Mouse (Mus musculus) inflammation-experienced regulatory T-cells, adult 6 months (primary cell): ENCODE data around the gene Dyrk1b. TPM values are rescaled to one million over a fixed set of nuclear protein-coding genes. Genes with fewer than 3 reads are reported as not detected.
"Not testable (repeated sequence)": the region's sequence is repeated elsewhere in the genome, so short reads cannot be mapped to it uniquely, and the experiment has no call there.

Experiments
- ATAC-seq: one replicate; pipeline ENCODE4 v1.8.0; 2017
- polyA plus RNA-seq, 3 experiments: library from polyadenylated mRNA; unstranded; fragments of 100-300 nt; shearing (Covaris generic); gene quantifications; one replicate each; pipeline ENCODE4 v1.2.1; 2017

The Dyrk1b gene
- 1 to 10 TPM in 2 of 3 experiments, under 1 TPM in 1; 0.95 to 1.8 (median 1.3) TPM for polyA plus RNA-seq

DNA sequence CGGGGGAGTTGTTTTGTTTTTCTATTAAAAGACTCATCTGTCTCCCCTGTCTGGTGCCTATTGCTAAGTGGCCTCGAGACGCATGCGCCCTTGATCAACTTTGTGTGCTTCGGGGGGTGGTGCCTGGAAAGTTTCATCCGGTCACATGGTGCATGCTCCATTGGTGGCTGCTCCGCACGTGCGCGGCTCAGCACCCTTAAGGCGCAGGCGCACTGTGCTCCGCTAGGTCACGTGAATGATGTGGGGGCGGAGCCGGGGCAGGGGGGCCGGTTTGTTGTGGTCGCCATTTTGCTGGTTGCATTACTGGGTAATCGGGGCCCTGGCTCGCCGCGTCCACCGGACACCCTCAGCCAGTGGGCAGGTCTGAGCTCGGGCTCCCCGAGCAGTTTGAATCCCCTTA lies at the start of gene Dyrk1b:
TSS of gene Dyrk1b (plus strand) at position 242 of the 400 bp plus-strand sequence.
- ATAC-seq = peak; percentile 90

DNA sequence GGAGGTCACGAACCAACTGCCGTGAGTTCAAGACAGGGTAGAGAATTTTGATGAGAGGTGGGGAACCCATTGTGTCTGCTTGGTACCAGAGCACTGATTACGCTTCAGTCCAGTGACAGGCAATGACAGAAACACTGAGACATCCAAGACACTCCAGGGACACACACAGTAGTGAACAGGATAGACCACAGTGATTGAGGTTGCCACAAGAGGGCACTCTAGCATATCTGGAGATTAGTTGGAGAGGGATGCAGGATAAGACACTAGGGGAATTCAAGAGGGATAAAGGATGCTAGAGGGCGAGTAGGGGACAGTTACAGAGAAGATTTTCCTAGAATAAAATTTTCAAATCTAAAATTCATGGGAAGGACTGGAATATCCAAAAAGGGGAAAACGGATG lies 41.7 kb upstream of the Dyrk1b start:
- ATAC-seq = no peak

DNA sequence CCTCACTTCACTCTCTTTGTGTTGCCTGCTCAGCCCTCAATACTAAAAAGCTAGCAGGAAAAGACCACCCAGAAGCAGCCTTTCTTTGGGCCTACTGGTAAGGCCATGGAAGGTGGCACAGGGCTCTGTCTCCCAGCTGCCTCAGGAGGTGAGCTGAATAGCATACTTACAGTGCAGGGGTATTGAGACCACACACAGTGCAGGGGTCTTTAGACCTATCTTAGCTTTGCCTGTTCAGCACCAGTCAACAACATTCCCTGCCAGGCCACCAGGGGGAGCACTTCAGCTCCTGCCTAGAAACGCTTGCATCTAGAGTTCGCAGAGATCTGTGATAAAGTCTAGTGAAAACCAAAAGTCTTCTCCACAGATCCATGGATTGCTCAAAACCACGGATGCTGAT lies 31.0 kb upstream of the Dyrk1b start:
- peak; percentile 65 for ATAC-seq

DNA sequence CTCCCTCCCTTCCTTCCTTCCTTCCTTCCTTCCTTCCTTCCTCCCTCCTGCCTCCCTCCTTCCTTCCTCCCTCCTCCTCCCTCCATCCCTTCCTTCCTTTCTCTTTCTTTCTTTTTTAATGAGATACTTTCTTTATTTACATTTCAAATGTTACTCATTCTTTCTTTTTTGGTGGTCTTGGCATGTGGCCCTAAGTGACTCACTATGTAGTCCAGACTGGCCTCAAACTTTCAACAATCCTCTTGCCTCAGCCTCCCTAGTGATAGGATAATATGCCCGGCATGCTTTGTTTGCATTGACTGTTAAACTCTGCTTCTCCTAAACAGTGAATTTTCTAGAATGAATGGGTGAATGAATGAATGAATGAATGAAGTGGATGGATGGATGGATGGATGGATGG lies 29.4 kb upstream of the Dyrk1b start:
- no peak for ATAC-seq

DNA sequence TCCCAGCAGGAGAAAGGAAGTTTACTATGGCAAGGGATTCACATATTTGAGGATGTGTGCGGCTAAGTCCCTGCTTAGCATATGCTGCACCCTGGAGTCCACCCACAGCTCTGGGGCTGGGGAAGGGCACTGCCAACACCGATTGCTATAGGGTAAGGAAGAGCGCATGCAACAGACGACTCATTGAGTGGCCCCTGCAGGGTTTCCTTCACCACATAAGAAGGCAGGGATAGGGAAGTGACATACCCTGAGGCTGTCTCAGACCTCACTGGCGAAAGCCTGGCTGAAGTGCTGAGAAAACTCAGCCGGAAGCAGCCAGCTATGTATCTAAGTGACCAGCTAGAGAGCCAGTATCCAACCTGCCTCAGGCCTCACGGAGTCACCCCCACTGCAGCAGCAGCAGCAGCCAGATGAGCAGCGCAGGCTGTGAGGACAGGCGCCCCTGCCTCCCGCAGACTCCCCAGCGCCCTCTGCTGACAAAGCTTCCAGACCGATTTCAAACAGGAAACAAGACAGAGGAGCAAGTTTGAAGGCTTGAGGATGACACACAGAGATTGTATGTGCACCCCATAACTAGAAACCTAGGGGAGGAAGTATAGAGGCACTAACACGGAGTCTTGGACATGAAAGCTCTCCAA lies 27.6 kb upstream of the Dyrk1b start:
- ATAC-seq = no peak

DNA sequence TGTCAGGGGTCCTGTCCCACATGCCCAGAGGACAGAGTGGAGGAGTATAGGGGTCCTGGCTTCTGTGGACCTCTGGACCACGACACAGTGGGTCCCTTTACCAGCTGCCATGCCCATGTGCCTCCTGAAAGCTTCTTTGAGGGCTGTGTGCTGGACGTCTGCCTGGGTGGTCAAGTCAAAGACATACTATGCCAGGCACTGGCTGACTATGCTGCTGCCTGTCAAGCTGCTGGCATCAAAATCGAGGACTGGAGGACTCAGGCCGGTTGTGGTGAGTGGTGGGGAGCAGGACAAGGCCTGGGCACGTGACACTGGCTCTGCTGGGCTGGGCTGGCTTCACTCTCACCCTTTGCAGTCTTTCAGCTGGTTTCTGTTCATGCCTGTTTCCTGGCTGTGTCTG lies 25.7 kb upstream of the Dyrk1b start:
- not testable (repeated sequence) for ATAC-seq

DNA sequence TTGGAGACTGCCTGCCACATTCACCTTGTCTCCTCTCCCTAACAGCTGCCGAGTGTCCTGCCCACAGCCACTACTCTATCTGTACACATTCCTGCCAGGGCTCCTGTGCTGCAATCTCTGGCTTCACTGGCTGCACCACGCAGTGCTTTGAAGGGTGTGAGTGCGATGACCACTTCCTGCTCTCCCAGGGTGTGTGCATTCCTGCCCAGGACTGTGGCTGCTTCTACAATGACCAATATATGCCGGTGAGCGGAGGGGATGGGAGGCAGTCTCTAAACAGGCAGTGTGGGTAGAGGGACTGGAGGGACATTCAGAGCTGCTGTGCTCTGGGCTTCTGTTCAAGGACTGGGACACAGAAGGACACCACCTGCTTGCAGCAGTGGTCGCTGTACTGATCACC lies 20.0 kb upstream of the Dyrk1b start:
- ATAC-seq = no peak

DNA sequence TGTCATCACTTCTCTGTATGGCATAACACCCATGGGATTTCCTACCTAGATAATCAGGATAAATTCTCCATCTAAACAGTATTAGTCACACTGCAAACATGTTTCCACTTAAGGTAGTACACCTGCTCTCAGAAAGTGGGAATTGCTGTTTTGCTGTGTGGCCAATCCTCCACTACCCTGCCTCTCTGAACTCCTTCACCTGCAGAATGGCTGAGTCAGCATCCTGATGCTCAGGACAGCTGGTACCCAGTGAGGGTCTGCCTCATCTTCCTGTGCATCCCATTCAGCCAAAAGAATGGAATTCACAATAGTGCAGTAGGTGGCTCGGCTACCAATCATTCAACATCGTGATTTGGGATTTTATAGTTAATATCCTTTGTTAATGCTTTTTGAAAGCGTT lies 19.4 kb upstream of the Dyrk1b start:
- no peak for ATAC-seq

DNA sequence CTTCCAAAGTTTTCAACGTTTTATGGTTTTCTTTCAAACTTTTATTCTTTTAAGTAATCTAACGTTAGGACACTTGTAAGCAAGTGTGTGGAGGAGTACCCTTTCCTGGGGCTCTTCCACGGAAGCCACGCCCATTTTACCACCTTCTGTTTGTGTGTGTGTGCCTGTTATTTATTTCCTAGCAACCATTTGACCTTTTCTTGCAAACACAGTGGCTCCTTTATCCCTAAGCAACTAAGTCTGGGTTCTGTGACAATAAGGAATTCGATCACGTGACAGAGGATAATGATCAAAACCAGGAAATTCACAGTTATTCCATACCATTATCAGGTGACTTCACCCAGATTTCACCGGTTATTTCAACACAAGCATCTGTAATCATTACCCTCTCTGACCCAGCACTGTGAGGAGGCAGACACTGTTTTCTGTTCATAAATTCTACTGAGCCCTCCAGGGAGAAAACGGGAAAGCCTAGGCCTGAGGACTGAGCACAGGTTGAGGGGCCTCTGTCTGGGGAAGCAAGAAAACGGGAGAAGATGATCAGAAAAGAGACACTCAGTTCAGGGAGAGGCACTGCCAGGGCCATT lies 18.0 kb upstream of the Dyrk1b start:
- ATAC-seq = no peak

DNA sequence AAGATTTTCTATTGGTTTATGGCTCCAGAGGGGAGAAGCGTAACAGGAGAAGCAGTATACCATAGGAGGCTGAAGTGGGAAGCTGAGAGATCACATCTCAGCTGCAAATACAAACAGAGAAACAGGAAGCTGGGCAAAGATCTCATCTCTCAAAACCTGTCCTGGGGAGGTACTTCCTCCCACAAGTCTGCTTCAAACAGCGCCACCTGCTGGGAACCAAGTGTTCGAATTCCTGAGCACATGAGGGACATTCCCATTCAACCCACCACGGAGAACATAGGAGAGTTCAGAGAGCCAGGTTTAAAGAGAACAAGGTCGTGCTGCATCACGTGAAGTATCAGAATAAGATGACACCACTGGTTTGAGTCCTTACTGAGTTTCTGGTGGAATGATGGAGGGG lies 13.9 kb upstream of the Dyrk1b start:
- ATAC-seq = no peak

DNA sequence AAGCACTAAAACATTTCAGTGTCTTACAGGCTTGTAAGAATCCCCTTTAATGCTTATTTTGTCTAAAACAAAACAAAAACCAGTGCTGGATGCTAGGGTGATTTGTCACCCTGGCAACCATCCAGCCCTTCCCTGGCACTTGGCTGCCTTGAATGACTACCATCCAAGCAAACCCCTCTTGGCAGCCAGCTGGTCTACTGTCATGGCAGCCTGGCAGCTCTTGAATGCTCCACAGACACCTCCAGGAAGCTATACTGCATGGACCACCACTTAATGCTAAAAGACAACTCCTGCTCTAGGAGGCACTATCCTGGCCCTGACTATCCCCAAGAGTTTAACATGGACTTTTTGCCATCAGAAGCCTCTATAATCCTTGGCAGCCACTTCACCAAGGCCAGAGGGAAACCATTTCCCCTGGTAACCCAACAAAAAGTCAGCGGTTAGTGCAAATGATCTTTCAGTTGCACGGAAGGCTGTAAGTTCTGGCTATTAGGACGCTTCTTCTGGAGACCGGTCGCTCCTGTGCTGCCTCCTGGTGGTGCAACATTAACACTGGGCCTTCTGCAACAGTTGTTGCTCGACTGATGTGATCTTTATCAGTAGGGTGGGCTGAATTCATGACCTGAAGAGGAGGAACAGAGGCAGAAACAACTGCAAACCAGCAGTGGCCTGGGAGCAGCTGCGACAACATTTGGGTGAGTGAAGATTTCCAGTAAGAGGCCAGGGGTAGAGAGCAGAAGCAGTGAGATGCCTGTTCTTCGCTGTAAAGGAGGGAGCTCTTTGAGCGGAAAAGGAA lies 10.8 kb upstream of the Dyrk1b start:
- peak; percentile 52 for ATAC-seq

DNA sequence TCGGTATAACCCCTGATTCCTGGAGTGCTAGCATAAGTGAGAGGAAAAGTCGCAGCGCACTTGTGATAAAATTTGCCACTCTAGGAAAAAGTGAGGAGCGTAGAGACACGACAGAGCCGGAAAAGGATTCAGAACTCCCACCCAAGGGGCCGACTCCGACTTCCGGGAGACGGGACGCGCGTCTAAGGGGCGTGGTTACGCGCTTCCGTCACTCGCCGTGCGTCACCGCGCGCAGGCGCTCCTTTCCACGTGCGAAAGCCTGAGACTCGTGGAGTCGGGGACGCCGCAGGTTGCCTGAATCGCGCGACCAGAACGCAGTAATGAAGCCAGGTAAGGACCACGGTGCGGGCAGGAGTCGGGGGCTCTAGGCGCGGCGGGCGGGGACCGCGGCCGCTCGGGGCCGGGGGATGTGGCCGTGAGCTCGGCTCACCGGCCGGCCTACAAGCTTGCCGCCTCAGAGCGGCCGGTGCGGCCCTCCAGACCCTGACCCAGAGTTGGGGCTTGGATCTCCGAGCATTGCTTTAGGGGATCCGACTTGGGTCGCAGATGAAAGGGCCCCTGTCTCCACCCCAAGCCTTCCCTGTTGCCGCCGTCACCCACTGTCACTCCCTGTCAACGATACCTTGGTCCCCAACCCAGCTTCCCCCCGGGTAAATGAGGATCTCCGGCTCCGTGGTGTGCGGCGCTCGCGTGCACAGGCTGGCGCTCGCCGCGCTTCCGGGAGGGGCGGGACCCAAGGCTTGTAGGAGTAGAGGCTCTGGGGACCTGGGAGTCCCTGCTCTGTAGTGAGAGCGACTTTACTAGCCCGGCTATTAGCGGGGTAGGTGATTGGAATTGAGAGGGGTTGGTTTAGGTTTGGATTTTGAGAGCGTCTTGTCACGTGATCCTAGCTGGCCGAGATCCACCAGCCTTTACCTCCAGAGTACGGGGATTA lies 9.5 kb upstream of the Dyrk1b start, which contains the start of gene Fbl:
TSS of gene Fbl (plus strand) at position 222 of the 934 bp plus-strand sequence.
- peak; percentile 88 for ATAC-seq

DNA sequence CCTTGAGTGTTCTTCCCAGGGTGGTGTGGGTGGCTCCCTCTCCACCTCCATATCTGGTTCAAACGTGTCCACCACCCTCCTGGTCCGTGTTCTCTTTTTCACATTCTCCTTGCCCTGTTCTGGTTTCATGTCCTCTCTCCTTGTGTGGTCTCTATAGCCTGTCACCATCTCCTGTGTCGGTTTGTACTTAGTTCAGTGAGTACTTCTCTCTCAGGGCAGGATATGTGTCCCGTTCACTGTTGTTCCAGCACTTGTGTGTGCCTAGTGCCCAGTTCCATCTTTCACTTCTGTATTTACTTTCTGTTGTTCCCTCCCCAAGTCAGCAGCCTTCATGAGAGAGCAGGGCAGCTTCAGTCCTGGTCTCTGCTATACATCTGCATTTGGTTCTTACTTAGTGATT lies 3.9 kb upstream of the Dyrk1b start:
- no peak for ATAC-seq

DNA sequence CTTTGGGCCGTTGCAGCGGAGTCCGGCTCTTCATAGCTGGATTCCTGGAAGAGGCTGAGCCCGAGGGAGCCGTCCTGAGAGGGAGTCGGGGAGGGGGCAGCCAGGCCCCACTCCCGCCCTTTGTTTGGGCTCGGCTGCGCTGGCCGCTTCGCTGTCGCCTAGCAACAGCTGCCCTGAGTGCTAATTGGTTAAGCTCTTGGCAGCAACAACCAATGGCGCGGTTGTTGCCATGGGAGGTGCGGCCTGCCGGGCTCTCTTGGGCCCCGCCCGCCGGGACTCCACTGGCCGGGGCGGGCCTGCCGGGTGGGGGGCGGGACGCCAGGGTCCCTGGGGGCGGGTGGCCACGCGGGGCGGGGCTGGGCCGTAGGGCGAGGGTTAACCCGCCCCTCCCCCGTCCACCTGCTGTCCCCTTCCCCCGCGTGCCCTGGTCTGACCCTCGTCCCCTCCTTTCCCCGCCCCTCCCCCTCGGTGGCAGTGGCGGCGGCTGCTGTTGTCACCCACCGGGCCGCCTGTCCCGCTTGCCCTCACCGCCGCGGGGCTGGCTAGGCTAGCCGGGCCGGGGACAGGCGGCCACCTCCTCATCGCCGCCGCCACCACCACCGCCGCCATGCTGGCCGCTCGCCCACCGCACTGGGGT lies 590 bp downstream of the Dyrk1b start:
- peak; percentile 87 for ATAC-seq

DNA sequence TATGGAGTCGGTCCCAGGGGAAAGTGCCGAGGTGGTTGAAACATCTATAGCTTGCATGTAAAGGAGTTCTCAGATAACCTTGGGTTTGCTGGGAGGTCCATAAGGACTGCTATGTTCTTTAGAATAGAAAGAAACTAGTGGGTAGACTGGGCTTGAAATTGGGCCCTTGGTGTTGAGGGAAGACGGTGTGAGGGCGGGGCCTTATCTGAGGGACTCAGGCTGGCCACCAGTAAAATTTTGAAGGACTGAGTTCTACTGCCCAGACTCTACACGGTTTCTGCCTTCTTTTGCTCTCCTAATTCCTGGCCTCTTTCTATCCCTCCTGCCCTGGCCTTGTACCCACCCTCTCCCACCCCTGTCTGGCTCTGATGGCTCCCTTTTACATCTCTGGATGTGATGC lies 1.6 kb downstream of the Dyrk1b start:
- ATAC-seq = no peak

DNA sequence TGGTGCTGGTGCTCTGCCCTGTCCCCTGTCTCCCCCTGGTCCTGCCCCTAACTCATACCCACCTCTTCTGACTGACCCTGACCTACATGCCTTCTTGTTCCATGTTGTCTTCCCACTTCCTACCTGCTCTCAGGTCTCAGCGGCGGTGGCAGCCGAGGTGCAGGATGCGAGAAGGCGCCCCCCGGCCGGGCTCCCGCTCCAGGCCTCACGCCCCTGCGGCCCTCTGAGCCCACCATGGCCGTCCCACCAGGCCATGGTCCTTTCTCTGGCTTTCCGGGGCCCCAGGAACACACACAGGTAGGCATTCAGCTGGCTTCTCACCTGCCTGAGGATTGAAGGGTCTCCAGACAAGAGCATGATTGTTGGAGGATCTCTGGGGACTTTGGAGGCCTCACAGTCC lies 2.1 kb downstream of the Dyrk1b start:
- ATAC-seq = no peak

DNA sequence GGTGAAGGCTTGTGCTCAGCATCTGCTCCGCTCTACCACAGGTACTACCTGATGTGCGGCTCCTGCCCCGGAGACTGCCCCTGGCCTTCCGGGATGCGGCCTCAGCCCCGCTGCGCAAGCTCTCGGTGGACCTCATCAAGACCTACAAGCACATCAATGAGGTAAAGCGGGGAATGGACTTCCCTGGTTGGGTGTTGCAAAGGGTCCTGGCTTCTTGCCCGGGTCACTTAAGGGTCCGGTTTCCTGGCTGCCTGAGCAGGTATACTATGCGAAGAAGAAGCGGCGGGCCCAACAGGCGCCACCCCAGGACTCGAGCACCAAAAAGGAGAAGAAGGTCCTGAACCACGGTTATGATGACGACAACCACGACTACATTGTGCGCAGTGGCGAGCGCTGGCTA lies 3.1 kb downstream of the Dyrk1b start:
- no peak for ATAC-seq

DNA sequence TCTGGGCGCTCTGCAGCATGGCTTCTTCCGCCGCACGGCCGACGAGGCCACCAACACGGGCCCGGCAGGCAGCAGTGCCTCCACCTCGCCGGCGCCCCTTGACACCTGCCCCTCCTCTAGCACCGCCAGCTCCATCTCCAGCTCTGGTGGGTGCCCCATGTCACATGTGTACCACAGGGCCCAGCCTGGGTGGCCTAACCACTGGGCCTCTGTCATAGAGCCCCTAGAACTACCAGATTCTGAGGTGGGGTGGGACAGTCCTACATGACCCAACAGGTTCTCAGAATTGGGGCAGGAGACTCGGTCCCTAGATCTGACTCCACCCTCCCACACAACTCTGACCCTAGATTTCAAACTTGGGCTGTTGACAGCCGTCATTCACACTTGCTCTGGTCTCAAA lies 6.6 kb downstream of the Dyrk1b start:
- no peak for ATAC-seq

DNA sequence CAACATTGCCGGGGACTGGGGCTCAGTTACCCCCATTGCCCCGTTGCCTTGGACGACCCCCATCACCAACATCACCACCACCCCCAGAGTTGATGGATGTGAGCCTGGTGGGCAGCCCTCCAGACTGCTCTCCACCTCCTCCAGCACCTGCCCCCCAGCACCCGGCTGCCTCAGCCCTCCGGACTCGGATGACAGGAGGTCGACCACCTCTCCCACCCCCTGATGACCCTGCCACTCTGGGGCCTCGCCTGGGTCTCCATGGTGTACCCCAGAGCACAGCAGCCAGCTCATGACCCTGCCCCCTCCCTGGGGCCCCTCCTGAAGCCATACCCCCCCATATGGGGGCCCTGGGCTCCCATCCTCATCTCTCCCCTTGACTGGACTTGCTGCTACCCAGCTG lies 7.4 kb downstream of the Dyrk1b start:
- no peak for ATAC-seq

DNA sequence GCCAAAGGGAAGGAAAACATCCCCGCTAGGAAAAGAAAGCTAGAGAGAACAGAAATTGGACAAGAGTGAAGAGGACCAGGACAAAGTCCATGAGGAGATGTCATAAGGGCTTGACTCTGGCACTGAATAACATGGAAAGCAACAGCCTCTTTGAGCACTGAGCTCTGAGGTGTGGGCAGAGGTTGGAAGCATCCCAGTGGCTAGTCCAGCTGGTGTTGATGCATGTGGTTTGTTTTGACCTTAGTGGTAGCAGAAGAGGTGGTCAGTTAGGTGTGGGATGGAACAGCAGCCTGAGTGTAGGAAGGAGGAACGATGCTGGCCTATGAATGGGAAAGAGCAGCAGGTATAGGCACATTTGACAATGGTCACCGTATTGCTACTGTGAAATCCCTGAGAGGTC lies 12.2 kb downstream of the Dyrk1b start:
- no peak for ATAC-seq

DNA sequence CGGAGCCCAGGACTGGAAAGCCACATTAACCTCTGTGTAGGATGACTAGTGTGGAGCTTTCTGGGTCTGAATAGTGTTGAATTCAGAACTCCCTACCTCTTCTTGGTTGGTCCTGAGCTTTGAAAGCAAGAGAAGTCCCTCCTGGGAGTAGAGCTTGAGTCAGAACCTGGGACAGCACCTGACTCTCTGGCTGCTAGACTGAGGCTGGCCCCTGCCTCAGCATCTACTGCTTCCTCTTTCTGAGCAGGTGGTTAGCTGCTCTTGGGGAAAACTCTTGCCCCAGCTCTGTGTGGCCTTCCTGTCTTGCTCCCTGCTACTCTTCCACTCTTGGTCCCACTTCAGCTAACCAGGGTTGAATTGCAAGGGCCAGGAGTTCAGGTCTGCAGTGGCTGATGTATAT lies 12.6 kb downstream of the Dyrk1b start:
- ATAC-seq = no peak

DNA sequence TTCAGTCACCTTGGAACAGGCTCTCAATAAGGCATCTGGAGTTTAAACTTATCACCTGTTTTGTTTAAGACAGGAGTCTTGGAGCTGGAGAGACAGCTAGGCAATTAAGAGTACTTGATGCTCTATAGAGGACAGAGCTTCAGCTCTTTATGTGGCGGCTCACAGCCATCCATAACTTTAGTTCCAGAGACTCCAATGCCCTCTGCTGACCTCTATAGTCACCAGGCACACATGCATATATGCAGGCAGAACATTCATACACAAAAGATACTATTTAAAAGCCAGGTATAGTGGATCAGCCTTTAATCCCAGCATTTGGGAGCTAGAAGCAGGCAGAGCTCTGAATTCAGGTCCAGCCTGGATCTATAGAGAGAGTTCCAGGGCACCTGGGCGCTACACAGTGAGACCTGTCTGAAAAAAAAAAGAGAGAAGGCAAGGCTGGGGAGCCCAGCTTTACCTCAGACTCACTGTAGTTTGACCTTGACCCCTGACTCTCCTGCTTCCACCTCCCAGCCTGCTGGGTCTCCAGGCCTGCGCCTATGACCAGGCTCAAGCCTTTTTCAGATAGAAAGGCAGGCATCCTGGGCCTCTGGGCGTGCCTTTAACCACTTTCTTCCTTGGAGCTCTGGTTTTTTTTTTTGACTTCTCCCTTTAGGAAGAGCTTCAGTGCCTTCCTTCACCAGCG lies 16.3 kb downstream of the Dyrk1b start:
- ATAC-seq = no peak
